Mouse (Mus musculus) liver, postnatal 0 days (tissue): ENCODE measurements around the gene Anp32e. TPM values are rescaled to one million over a fixed set of nuclear protein-coding genes. Genes with fewer than 3 reads are reported as not detected.
"Not testable (repeated sequence)": the region's sequence is repeated elsewhere in the genome, so short reads cannot be mapped to it uniquely, and the experiment has no call there.

ENCODE experiments used
- ATAC-seq: fragments of 200-750 bp; cut with Nextera tagmentation; 2 replicates; pipeline ENCODE4 v1.8.0; 2017; ENCODE audit warnings: mild to moderate bottlenecking, moderate library complexity
- DNase-seq: peaks from one replicate; pipeline ENCODE4 v3.0.0-alpha.2; 2016
- H3K27ac ChIP-seq: fragments of 300-500 bp; sonication (generic); 2 replicates; pipeline ENCODE4 v1.5.1; 2014; ENCODE audit warnings: antibody characterized with exemption, moderate library complexity, mild to moderate bottlenecking, low read depth
- H3K27me3 ChIP-seq: fragments of 300-500 bp; sonication (generic); 2 replicates; pipeline ENCODE4 v1.6.1; 2014; ENCODE audit warnings: low read length, control low read depth, mixed read lengths; ENCODE audit not compliant: insufficient read depth
- H3K36me3 ChIP-seq: fragments of 300-500 bp; sonication (generic); replicated peaks from 2 replicates; pipeline ENCODE4 v1.6.1; 2014; ENCODE audit warnings: mild to moderate bottlenecking, control low read depth, low read length, moderate library complexity, mixed read lengths; ENCODE audit not compliant: insufficient read depth
- H3K4me1 ChIP-seq: fragments of 300-500 bp; sonication (generic); 2 replicates; pipeline ENCODE4 v1.6.1; 2014; ENCODE audit warnings: antibody characterized with exemption, mild to moderate bottlenecking, control low read depth; ENCODE audit not compliant: insufficient read depth
- H3K4me2 ChIP-seq: fragments of 300-500 bp; sonication (generic); 2 replicates; pipeline ENCODE4 v1.6.1; 2014; ENCODE audit warnings: low read depth, mild to moderate bottlenecking, low read length, moderate library complexity, mixed read lengths
- H3K4me3 ChIP-seq: fragments of 300-500 bp; sonication (generic); 2 replicates; pipeline ENCODE4 v1.5.1; 2014; ENCODE audit warnings: low read depth, low read length
- H3K9ac ChIP-seq: fragments of 300-500 bp; sonication (generic); replicated peaks from 2 replicates; pipeline ENCODE4 v1.6.1; 2014; ENCODE audit warnings: mild to moderate bottlenecking, moderate library complexity
- H3K9me3 ChIP-seq: fragments of 300-500 bp; sonication (generic); 2 replicates; pipeline ENCODE4 v1.6.1; 2016; ENCODE audit warnings: mild to moderate bottlenecking, control low read depth, low read length, mixed read lengths
- CTCF ChIP-seq: sonication (generic); IDR thresholded peaks from 2 replicates; pipeline ENCODE4 v1.5.1; 2016; ENCODE audit warnings: antibody characterized with exemption, low read depth
- EP300 ChIP-seq: IDR thresholded peaks from 2 replicates; pipeline ENCODE4 v1.6.1; 2016; ENCODE audit warnings: antibody characterized with exemption, low read depth, mild to moderate bottlenecking
- WGBS: fragments of 180-500 bp; shearing (Covaris S2); extraction: QIAGEN DNeasy Blood & Tissue Kit; methylation state at CpG from one replicate; pipeline ENCODE4 v1.1.7; 2014; ENCODE audit not compliant: insufficient replicate concordance; 5-methylcytosine and 5-hydroxymethylcytosine counted together
- polyA plus RNA-seq: library from polyadenylated mRNA; unstranded; fragments of >200 nt; fragmentation: Nextera tagmentation; extraction: Ambion mirVana; gene quantifications from 2 replicates; pipeline ENCODE4 v1.2.1, GENCODE M21; 2015

The Anp32e gene
- polyA plus RNA-seq, 1 experiment from 2014 or later = 98.4 TPM

DNA sequence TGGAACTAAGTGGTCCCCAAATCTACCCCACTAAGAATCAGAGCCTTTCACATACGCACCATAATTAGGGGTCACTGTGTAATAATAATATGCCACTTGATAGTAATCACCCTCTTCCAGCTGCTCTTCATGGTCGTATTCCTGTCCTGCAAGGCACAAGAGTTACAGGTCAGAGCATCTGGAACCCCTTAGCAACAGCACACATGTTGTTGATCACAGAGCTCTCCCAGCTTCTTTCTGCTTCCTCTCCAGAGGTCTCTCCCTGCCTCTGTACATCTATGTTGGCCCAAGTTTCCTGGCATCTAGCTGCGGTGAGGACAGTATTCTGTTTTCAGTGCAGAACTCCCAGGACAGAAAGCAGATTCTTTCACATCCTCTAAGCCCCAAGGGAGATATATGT lies 39.4 kb upstream of the Anp32e start:
- H3K36me3 ChIP-seq = no peaks in the 10 kb centered on the region
- TF ChIP-seq EP300 = no peak
- TF ChIP-seq CTCF = no peak
- no peak overlapping the region for H3K9ac ChIP-seq
- H3K4me1 ChIP-seq = peaks cover 25% of the 10 kb centered on the region
- no peak for DNase-seq
- H3K27ac ChIP-seq = no peak overlapping the region
- no peak for ATAC-seq
- no peak overlapping the region for H3K4me3 ChIP-seq
- WGBS = 77% methylated on average over 3 of the region's 3 CpGs
- no peak overlapping the region for H3K4me2 ChIP-seq
- H3K27me3 ChIP-seq = no peaks in the 10 kb centered on the region
- H3K9me3 ChIP-seq = no peaks in the 10 kb centered on the region

- WGBS = 22% methylated on average over 12 of the region's 12 CpGs
- peak within 1 kb of the TSS; percentile 83 for H3K27ac ChIP-seq
- peaks cover 32% of the 10 kb centered on the region for H3K4me1 ChIP-seq
- H3K36me3 ChIP-seq = no peaks in the 10 kb centered on the region
- peak within 1 kb of the TSS; percentile 94 for H3K4me2 ChIP-seq
- H3K4me3 ChIP-seq = peak within 1 kb of the TSS; percentile 29
- H3K27me3 ChIP-seq = no peaks in the 10 kb centered on the region
- no peaks in the 10 kb centered on the region for H3K9me3 ChIP-seq
- DNase-seq (peak; percentile 60), ATAC-seq (no peak)
- peak within 1 kb of the TSS; percentile 48 for H3K9ac ChIP-seq
- no peak for TF ChIP-seq CTCF
Observed at GRCm38 (mm10) chr3:95891211-95892065, 37.6 kb upstream of the Anp32e start, which contains the start of gene BC028528. Gene BC028528 (minus strand): TSS chr3:95892005.

GRCm38 (mm10) chr3:95892066-95893052 lies 36.7 kb upstream of the Anp32e start:
- peak overlapping the region; percentile 48 for H3K9ac ChIP-seq
- H3K36me3 ChIP-seq = no peaks in the 10 kb centered on the region
- WGBS = 33% methylated on average over 11 of the region's 11 CpGs
- peaks cover 32% of the 10 kb centered on the region for H3K4me1 ChIP-seq
- DNase-seq (no peak), ATAC-seq (no peak)
- no peaks in the 10 kb centered on the region for H3K9me3 ChIP-seq
- H3K4me2 ChIP-seq = peak overlapping the region; percentile 94
- H3K27me3 ChIP-seq = no peaks in the 10 kb centered on the region
- TF ChIP-seq CTCF = no peak
- no peak for TF ChIP-seq EP300
- H3K27ac ChIP-seq = peak overlapping the region; percentile 83; the same call in 1 of the 2 replicates
- peak overlapping the region; percentile 29 for H3K4me3 ChIP-seq

DNA sequence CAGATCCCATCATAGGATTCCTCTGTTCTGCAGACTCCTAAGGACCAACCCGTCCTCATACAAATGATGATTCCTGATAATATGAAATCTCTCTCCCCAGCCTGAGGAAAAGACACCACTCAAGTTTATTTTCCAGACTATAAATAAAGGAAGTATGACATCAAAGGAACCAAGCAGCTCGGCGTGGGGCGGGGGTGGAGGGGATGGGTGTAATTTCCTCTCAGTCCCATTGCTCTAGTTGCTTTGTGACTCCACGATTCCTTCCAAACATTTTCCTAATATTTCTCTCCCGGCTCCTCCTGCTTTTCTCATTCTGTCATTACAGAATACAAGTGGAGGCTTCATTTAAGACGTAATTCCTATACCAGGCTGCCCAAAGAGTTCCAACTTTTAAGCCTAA lies 35.9 kb upstream of the Anp32e start:
- H3K9me3 ChIP-seq = no peaks in the 10 kb centered on the region
- 15% methylated on average over 7 of the region's 7 CpGs for WGBS
- H3K36me3 ChIP-seq = 0 out of 2 replicates have a peak, but pooled peaks cover 4% of the 10 kb centered on the region
- peak overlapping the region; percentile 62 for H3K27ac ChIP-seq
- ATAC-seq (no peak), DNase-seq (no peak)
- H3K27me3 ChIP-seq = no peaks in the 10 kb centered on the region
- TF ChIP-seq CTCF (no peak), EP300 (no peak)
- H3K9ac ChIP-seq = 0 out of 2 replicates have a peak overlapping the region, but pooled peaks have one; percentile 27
- H3K4me3 ChIP-seq = peak overlapping the region; percentile 75
- peaks cover 32% of the 10 kb centered on the region for H3K4me1 ChIP-seq
- H3K4me2 ChIP-seq = peak overlapping the region; percentile 94

- H3K27me3 ChIP-seq, H3K9me3 ChIP-seq, H3K36me3 ChIP-seq: not testable (repeated sequence)
- ATAC-seq (peak; percentile 99), DNase-seq (peak; percentile 95)
- H3K9ac ChIP-seq = peak within 1 kb of the TSS; percentile 85
- WGBS = under 1% methylated on average over 24 of the region's 43 CpGs
- peak within 1 kb of the TSS; percentile 75 for H3K4me3 ChIP-seq
- peak within 1 kb of the TSS; percentile 94 for H3K4me2 ChIP-seq
- peaks cover 32% of the 10 kb centered on the region for H3K4me1 ChIP-seq
- peak within 1 kb of the TSS; percentile 77 for H3K27ac ChIP-seq
- peak; percentile 56; the same call in 1 of the 2 replicates for TF ChIP-seq EP300
Observed at GRCm38 (mm10) chr3:95893606-95894316, 35.3 kb upstream of the Anp32e start, which contains the start of gene Aph1a. Gene Aph1a (plus strand): TSS chr3:95893969.
